Mouse (Mus musculus) spleen, adult 2 months (tissue): Measurements from ENCODE around the gene Vmn1r214. TPM values are rescaled to one million over a fixed set of nuclear protein-coding genes. Genes with fewer than 3 reads are reported as not detected.

Source experiments
- DNase-seq, 2 experiments: peaks; one replicate each; pipeline versions ENCODE4 v3.0.0 to v3.0.0-alpha.2; 2012 to 2021; ENCODE audit warnings: low spot score in 2 of 2, low read depth in 1 of 2
- H3K27ac ChIP-seq: fragments of 200-500 bp; 2 replicates; pipeline ENCODE4 v1.5.1; 2012; ENCODE audit warnings: low read length, inconsistent platforms; ENCODE audit not compliant: insufficient read depth
- H3K27me3 ChIP-seq: fragments of 200-500 bp; 2 replicates; pipeline ENCODE4 v1.6.1; 2012; ENCODE audit warnings: mild to moderate bottlenecking, moderate library complexity, low read length, inconsistent platforms; ENCODE audit not compliant: control insufficient read depth, insufficient read depth
- H3K36me3 ChIP-seq: fragments of 200-500 bp; 2 replicates; pipeline ENCODE4 v1.6.1; 2012; ENCODE audit warnings: mild to moderate bottlenecking, low read length, inconsistent platforms; ENCODE audit not compliant: control insufficient read depth, insufficient read depth
- H3K4me1 ChIP-seq: fragments of 200-500 bp; 2 replicates; pipeline ENCODE4 v1.6.1; 2011; ENCODE audit warnings: inconsistent platforms; ENCODE audit not compliant: control insufficient read depth, insufficient read depth, insufficient read length
- H3K4me3 ChIP-seq: fragments of 200-500 bp; 2 replicates; pipeline ENCODE4 v1.5.1; 2011; ENCODE audit warnings: mild to moderate bottlenecking, inconsistent platforms; ENCODE audit not compliant: insufficient read depth, insufficient read length; ENCODE audit errors: extremely low read depth
- CTCF ChIP-seq: fragments of 200-500 bp; IDR thresholded peaks from 2 replicates; pipeline ENCODE4 v1.5.1; 2011; ENCODE audit warnings: mild to moderate bottlenecking, inconsistent platforms; ENCODE audit not compliant: insufficient read depth, insufficient read length, insufficient replicate concordance; ENCODE audit errors: extremely low read depth
- POLR2A ChIP-seq: fragments of 200-500 bp; IDR thresholded peaks from 2 replicates; pipeline ENCODE4 v1.6.1; 2011; ENCODE audit warnings: low read depth, low read length, inconsistent platforms
- WGBS: fragments of 180-500 bp; shearing (Covaris S2); methylation state at CpG from one replicate; pipeline ENCODE4 v1.1.7; 2018; 5-methylcytosine and 5-hydroxymethylcytosine counted together
- polyA plus RNA-seq: library from polyadenylated mRNA; depleted of rRNA; stranded (reverse); fragments of >200 nt; gene quantifications from 2 replicates; pipeline ENCODE4 v1.2.3, GENCODE M21; 2012; rRNA removed

The Vmn1r214 gene
- polyA plus RNA-seq, 1 experiment, result not detected

DNA sequence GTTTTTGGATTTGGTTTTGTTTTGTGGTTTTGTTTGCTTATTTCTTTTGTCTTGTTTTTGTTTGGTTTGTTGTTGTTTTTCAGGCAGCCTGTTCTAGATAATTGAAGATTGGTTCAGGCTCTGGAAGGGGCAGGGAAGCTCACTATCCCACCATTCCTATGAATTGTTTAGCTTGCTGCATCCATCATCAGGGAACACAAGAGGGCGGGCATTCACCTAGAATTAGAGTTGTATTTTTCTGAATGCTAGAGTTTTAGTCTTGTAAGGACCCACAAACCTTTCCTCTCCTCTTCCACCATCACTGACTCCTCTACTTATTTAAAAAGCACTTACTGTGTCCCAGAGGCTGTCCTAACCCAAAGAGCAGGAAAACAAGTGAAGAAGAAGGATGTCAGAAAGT is 27.6 kb downstream of the Vmn1r214 start:
- H3K27ac ChIP-seq, result no peak overlapping the region
- H3K4me3 ChIP-seq, result no peak overlapping the region
- H3K36me3 ChIP-seq, result no peaks in the 10 kb centered on the region
- TF ChIP-seq POLR2A (no peak), CTCF (no peak)
- no peaks in the 10 kb centered on the region for H3K4me1 ChIP-seq
- DNase-seq, result no peak
- no peaks in the 10 kb centered on the region for H3K27me3 ChIP-seq
- 64% methylated on average over 1 of the region's 1 CpGs for WGBS

DNA sequence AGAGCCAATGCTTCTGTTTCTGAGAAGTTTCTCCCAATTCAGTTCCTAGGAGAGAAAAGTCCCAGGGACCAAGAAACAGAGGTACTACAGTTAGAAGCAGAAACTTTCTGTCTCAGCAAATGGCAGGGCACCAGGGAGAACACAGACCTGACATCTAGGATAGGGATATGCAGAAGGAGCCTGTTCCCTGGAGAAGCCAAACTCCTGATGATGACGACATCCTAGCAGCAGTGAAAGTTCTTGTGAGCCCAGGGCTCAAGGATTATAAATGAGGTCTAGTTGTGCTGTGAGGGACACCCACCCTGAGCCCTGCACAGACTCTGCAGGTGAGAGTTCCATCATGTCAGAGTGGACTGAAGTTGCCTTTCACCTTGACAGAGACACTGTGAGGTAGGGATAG is 37.5 kb downstream of the Vmn1r214 start, which contains the start of gene Vmn1r215:
Vmn1r215 (plus strand) TSS at position 301 of the 400 bp plus-strand sequence.
- WGBS, result 65% methylated on average over 1 of the region's 1 CpGs
- Histone ChIP-seq H3K4me1 (no peaks in the 10 kb centered on the region), H3K27ac (no peak within 1 kb of the TSS)

DNA sequence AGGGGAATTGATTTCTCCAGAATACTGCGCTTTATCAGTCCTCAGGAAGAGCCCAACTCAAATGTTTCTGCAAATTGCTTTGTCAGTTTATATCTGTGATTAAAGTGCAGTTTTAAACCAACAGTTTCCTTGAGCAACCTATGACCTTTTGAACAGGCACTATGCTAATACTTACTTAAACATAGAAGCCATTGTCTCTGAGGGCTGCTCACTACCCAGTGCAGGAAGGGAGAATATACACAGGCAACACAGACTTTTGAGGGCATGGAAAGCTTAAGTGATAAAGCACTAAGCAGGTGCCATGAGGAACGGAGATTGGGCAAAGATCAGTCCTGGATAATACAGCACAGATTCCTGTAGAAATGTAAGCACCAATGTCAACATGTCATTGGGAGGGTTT is 39.1 kb downstream of the Vmn1r214 start:
- Histone ChIP-seq H3K36me3 (no peaks in the 10 kb centered on the region), H3K4me1 (no peaks in the 10 kb centered on the region), H3K27ac (no peak overlapping the region), H3K4me3 (no peak overlapping the region), H3K27me3 (no peaks in the 10 kb centered on the region)
- WGBS, result 87% methylated on average over 2 of the region's 2 CpGs
- DNase-seq, result no peak
- no peak for TF ChIP-seq CTCF
- no peak for TF ChIP-seq POLR2A

More for the DNA sequence above, 37.5 kb downstream of the Vmn1r214 start, which contains the start of gene Vmn1r215:
- Histone ChIP-seq H3K27me3 (no peaks in the 10 kb centered on the region), H3K36me3 (no peaks in the 10 kb centered on the region), H3K4me3 (no peak within 1 kb of the TSS)
- DNase-seq, result no peak
- no peak for TF ChIP-seq POLR2A
- TF ChIP-seq CTCF, result no peak

Other genes with a start within 250 kb of the Vmn1r214 start
- gene Vmn1r209, start 220.7 kb upstream of the Vmn1r214 start, polyA plus RNA-seq, result not detected in 2 replicates
- gene Vmn1r210, start 199.1 kb upstream of the Vmn1r214 start, polyA plus RNA-seq, result not detected in 2 replicates
- not detected in 2 replicates for gene Vmn1r211, start 172.9 kb upstream of the Vmn1r214 start, polyA plus RNA-seq
- not detected in 2 replicates for gene Vmn1r212, start 146.2 kb upstream of the Vmn1r214 start, polyA plus RNA-seq
- gene Vmn1r213, start 22.8 kb upstream of the Vmn1r214 start, polyA plus RNA-seq, result not detected in 2 replicates
- gene Vmn1r215, start 37.6 kb downstream of the Vmn1r214 start, polyA plus RNA-seq, result not detected in 2 replicates
- gene Vmn1r217, start 87.8 kb downstream of the Vmn1r214 start, polyA plus RNA-seq, result not detected in 2 replicates
- gene Vmn1r218, start 102.7 kb downstream of the Vmn1r214 start, polyA plus RNA-seq, result not detected in 2 replicates
- not detected in 2 replicates for gene Vmn1r219, start 128.9 kb downstream of the Vmn1r214 start, polyA plus RNA-seq
- not detected in 2 replicates for gene Vmn1r220, start 157.6 kb downstream of the Vmn1r214 start, polyA plus RNA-seq
- gene Vmn1r221, start 183.7 kb downstream of the Vmn1r214 start, polyA plus RNA-seq, result not detected in 2 replicates
- gene Vmn1r222, start 205.5 kb downstream of the Vmn1r214 start, polyA plus RNA-seq, result not detected in 2 replicates
- gene Vmn1r223, start 216.7 kb downstream of the Vmn1r214 start, polyA plus RNA-seq, result not detected in 2 replicates